Mouse (Mus musculus): ENCODE results near the gene Il25.

- TF ChIP-seq CTCF (IDR thresholded peaks at IDR 0.05; ENCODE audit: borderline replicate concordance, insufficient read depth, low read depth, low read length) = no peak
- no peak for TF ChIP-seq POLR2A (IDR thresholded peaks at IDR 0.05; ENCODE audit: borderline replicate concordance, insufficient read depth, low read length)
These were observed 8.8 kb downstream of the Il25 start for GRCm38 (mm10) chr14:54941024-54941978.
